ENCODE assay signal across 8 mouse cellular contexts in genomic region chr14:19985107-19985911, GRCm38 (mm10). TPM values are rescaled to one million over a fixed set of nuclear protein-coding genes. Genes with fewer than 3 reads are reported as not detected.
DNase-seq lines count a peak whose midpoint lies in the region; ATAC-seq lines count a peak whose summit lies in the region.

No protein-coding gene starts in this region.

- H3K9me3 ChIP-seq in heart, embryonic 14.5 days (ENCODE audit: control insufficient read depth, low read length), result no peaks in the 10 kb centered on the region

- H3K9ac ChIP-seq in heart, embryonic 14.5 days (ENCODE audit: low read length), result no peak overlapping the region

- H3K36me3 ChIP-seq in heart, embryonic 14.5 days (ENCODE audit: control insufficient read depth, insufficient read depth, low read length), result no peaks in the 10 kb centered on the region

- peak overlapping the region; percentile 81 to 88 for H3K27ac ChIP-seq in heart, embryonic 14.5 days (replicated peaks in 1 of 2; ENCODE audit: control insufficient read depth in 1 of 2, insufficient read depth in 1 of 2, low read depth in 2 of 2, low read length in 2 of 2)

- H3K4me1 ChIP-seq in heart, embryonic 14.5 days (ENCODE audit: control insufficient read depth in 2 of 2, insufficient read depth in 2 of 2, low read length in 2 of 2), result peaks cover 25 to 33% of the 10 kb centered on the region in 2 experiments

- H3K4me3 ChIP-seq in heart, embryonic 14.5 days (ENCODE audit: control insufficient read depth in 1 of 2, insufficient read depth in 1 of 2, low read depth in 1 of 2, low read length in 2 of 2), result no peak overlapping the region

- peak; percentile 60 for DNase-seq in right cerebral cortex, postnatal 4 days
- DNase-seq in right cerebral cortex, adult 2 months (ENCODE audit: low spot score in 2 of 2), result no peak
- DNase-seq in embryo, embryonic 11.5 days (ENCODE audit: low read depth, low spot score), result peak; percentile 34
- DNase-seq in kidney, postnatal 25 days, result peak; percentile 35 to 49
- peak; percentile 81 for DNase-seq in lung, postnatal 36 days
- DNase-seq in spleen, adult 12 weeks (ENCODE audit: low spot score), result peak; percentile 23
- no peak for DNase-seq in cerebellum, adult 9-11 months

- H3K4me2 ChIP-seq in heart, embryonic 14.5 days (ENCODE audit: low read length), result peak overlapping the region; percentile 34

- 10% methylated on average over 13 of the region's 13 CpGs for WGBS in heart, embryonic 14.5 days

- no peaks in the 10 kb centered on the region for H3K27me3 ChIP-seq in heart, embryonic 14.5 days (ENCODE audit: control insufficient read depth, insufficient read depth, low read length)

- no peak for ATAC-seq in heart, embryonic 14.5 days (ENCODE audit: insufficient number of reproducible peaks, insufficient read depth, low FRiP score, low read depth)

RNA-seq across cellular contexts. Expression of gene Gng2, which starts 7.9 kb away (rescaled TPM):
- polyA plus RNA-seq in heart, embryonic 14.5 days (2014; fragmentation: Nextera tagmentation; extraction: Ambion mirVana), result 49.9 and 59.3 TPM in 2 replicates

Comparison
In these comparisons a context has a peak if more than half of its experiments do, and no peak if none do; other contexts are left out.
1. DNase-seq: peak in right cerebral cortex, postnatal 4 days (single experiment), embryo, embryonic 11.5 days (single experiment), kidney, postnatal 25 days (2 of 2), lung, postnatal 36 days (single experiment) and spleen, adult 12 weeks (single experiment); none in right cerebral cortex, adult 2 months (0 of 2) and cerebellum, adult 9-11 months (single experiment).